Mouse (Mus musculus) B cell, adult 2 months (primary cell): ENCODE results near the gene Gm10160.
A peak's percentile ranks its signal among the peaks of the same experiment; 100 is the strongest.

ENCODE experiments used
- DNase-seq, 2 experiments: peaks; one replicate each; pipeline ENCODE4 v3.0.0; 2022

The Gm10160 gene

GRCm38 (mm10) chr7:81855694-81856093 is at the start of gene Gm10160:
Gm10160 (minus strand) TSS chr7:81855794.
- no peak for DNase-seq

GRCm38 (mm10) chr7:81904926-81905325 is 49.3 kb upstream of the Gm10160 start:
- no peak for DNase-seq

- DNase-seq, result no peak
Measured at GRCm38 (mm10) chr7:81904094-81904493, 48.5 kb upstream of the Gm10160 start.

GRCm38 (mm10) chr7:81899361-81899760 is 43.8 kb upstream of the Gm10160 start:
- DNase-seq, result no peak

GRCm38 (mm10) chr7:81885128-81885527 is 29.5 kb upstream of the Gm10160 start:
- DNase-seq, result no peak

- no peak for DNase-seq
Measured at GRCm38 (mm10) chr7:81881600-81881999, 26.0 kb upstream of the Gm10160 start.

GRCm38 (mm10) chr7:81880797-81881196 is 25.2 kb upstream of the Gm10160 start:
- DNase-seq, result peak; percentile 39 to 46

GRCm38 (mm10) chr7:81880286-81880685 is 24.7 kb upstream of the Gm10160 start:
- no peak for DNase-seq

GRCm38 (mm10) chr7:81875372-81875771 is 19.8 kb upstream of the Gm10160 start:
- DNase-seq, result no peak

- DNase-seq, result no peak
Measured at GRCm38 (mm10) chr7:81874636-81875035, 19.0 kb upstream of the Gm10160 start.

GRCm38 (mm10) chr7:81873807-81874206 is 18.2 kb upstream of the Gm10160 start:
- no peak for DNase-seq

DNA sequence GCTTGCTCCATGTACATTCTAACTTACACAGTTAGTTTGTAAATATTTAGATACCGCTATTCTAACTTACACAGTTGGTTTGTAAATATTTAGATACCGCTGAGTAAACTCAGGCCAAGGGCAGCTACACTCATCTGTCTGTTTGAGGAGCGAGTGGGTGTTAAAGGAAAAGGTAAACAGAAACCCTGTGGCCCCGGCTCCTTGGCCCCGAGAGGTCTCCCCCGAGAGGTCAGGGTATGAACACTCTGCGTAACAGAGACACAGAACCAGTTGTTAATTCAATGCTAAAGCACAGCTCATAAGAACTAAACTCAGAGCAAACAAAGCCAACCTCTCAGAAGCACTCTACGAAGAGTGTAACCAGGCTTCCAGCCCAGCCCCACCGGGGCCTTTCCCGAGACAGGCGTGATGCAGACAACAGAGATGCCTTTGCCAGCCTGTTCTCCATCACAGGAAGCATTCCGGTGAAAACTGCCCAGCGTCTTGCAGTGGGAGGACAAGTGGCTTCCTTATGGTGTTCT is 17.0 kb upstream of the Gm10160 start:
- DNase-seq, result no peak

GRCm38 (mm10) chr7:81868158-81868557 is 12.6 kb upstream of the Gm10160 start:
- peak; percentile 78 for DNase-seq

- no peak for DNase-seq
Measured at GRCm38 (mm10) chr7:81867231-81867930, 11.8 kb upstream of the Gm10160 start.

DNA sequence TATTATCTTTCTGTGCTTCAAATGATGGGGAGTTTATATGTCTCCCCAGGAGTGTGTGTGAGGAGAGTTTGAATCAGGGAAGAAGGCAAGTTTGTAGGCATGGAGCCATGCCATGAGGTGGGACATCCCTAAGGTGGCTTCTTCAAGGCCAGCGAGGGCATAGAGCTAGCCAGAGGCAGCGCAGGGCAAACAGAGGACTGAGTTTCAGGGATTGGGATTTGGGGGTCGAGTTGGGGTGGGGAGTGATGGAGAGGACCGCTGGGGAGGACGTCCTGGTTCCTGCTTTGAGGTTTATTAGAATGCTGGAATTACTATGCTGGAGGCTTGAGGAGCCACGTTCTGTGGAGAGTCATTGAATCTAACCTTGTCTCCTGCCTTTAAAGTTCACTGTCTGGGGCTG is 10.3 kb upstream of the Gm10160 start:
- no peak for DNase-seq

DNA sequence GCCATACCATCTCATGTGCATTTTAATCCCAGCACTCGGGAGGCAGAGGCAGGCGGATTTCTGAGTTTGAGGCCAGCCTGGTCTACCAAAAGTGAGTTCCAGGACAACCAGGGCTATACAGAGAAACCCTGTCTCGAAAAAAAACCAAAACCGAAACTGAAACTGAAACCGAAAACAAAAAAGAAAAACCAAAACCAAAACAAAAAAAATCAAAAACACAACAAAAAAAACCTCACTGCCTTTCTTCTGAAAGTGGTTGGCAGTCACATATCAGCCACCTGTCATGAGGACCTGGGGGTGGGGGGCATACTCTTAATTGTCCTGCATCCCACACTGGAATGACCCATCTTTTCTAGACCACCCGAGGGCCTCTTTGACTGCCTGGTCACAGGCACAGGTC is 9.0 kb upstream of the Gm10160 start:
- no peak for DNase-seq

GRCm38 (mm10) chr7:81862587-81863583 is 7.3 kb upstream of the Gm10160 start:
- DNase-seq, result peak; percentile 79 to 81

DNA sequence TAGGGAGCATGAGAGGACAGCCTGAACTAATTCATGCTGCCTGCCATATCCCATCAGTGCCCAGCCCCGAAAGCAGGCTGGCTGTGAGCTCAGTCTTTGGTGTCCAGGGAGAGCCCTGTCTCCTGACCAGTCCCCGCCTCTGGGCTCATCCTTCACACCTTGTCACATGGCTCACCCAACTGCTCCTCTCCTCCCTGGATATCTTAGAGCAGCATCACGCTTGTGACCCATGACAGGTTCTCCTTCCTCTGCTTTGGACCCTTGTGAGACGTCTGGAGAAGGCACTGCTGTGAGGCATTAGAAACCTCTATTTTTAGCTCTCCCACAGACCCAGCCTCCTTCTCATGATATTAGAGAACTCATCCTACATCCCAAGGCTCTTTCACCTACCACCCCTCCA is 6.3 kb upstream of the Gm10160 start:
- DNase-seq, result no peak

DNA sequence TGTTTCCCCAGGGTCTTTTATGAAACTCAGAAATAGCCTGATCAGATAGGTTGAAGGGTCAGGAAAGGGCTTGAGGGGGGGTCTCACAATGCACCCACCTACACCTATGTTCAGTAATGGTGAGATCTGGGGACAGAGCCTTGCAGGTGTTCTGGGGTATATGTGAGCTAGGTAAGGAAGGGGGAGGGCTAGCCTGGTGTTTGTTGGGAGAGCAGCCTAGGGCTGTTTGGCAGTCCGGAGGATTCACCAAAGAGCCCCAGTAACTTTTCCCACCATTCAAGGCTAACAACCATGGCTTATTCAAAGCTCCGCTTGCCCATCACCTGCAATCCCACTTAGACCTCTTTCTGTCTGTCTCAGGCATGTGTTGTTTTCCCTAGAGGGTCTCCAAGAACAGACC is 5.9 kb upstream of the Gm10160 start:
- no peak for DNase-seq

DNA sequence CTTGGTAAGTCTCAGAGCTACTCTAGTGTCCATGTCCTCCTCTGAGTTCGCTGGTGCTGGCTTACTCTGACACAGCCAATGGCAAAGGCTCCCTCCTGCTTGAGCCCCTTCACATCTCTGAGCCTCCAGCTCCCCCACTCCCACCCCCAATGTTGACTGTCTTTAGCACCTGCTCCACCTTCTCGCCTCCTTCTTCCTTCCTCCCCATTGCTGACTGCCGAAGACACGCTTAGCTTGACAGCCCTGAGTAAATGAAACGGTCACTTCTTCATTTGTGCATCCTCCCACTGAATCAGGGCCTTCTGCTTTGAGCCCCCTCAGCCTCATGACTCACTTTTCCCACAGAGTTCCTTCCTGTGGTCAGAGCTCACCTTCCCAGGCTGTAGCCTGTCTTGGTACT is 5.4 kb upstream of the Gm10160 start:
- DNase-seq, result peak; percentile 54

DNA sequence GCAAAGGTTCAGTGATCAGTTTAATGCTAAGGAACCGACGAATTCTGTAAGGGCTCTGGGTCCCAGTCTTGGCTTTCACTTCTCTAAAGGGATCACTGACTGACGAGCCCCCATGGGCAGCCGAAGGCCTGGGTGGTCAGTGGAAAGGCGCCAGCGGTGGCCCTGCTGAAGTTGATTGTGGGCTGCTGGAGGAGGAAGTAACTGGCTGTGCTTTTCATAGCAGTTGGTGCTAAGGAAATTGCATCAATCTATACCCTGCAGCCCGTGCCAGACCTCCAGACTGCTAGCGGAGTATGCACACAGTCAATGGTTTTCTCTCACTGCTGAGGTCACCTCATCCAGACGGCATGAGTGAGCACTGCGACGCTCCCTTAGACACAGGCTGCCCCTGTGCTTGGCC is 4.5 kb upstream of the Gm10160 start:
- peak; percentile 58 to 59 for DNase-seq

DNA sequence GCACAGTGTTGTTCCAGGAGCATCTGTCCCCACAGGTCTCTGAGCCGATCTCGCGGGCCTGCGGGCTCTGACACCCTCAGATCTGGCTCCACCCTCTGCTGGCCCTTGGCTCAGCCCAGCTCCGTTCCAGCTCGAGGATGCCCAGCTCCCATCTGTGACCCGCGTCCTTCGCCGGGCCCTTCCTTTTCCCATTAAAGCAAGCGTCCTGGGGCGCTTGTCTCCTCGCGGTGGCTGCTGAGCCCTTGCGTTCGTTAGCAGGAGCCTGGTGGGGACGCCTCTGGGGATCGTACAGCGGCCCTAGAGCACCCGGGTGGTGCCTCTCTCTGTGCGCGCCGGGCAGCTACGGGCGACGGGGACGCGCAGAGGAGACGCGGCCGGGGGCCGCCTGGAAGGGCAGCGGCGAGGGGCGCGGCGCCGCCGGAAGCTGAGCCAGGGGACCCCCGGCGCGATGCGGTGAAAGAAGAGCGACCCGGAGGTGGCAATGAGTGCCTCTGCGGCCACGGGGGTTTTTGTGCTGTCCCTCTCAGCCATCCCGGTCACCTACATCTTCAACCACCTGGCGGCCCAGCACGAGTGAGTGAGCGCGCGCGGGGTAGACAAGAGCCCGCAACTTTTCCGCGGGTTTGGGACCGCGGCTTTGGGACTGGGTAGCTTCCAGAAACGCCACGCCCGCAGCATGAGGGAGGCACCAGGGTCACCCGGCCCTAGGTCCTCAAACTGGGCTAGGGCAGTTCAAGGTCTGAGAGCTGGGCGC is 3.6 kb upstream of the Gm10160 start, which contains the start of gene Tm6sf1:
Gene Tm6sf1, plus strand, starts transcription at position 34 of the 754 bp plus-strand sequence.
- DNase-seq, result peak; percentile 44 to 45

- DNase-seq, result no peak
Measured at GRCm38 (mm10) chr7:81858236-81858635, 2.6 kb upstream of the Gm10160 start.
